Mouse (Mus musculus) CD4-positive helper T cell, adult 2 months (primary cell): ENCODE measurements at regions not wholly inside any gene's neighbourhood (a gene's known extent, or its start where the extent isn't known, plus 50 kb on each side); places are given as distances from the start of the nearest gene placed in this dataset.
A peak's percentile ranks its signal among the peaks of the same experiment; 100 is the strongest.

ENCODE experiments used
- DNase-seq: peaks from one replicate; pipeline ENCODE4 v3.0.0-alpha.2; 2012; ENCODE audit warnings: low read depth, missing footprints, low spot score

- DNase-seq = no peak
Measured at GRCm38 (mm10) chr9:101402544-101403194, 151.1 kb upstream of the Ppp2r3a start.

GRCm38 (mm10) chr9:101401416-101401815 is 149.8 kb upstream of the Ppp2r3a start:
- DNase-seq = no peak

GRCm38 (mm10) chr9:101398858-101399257 is 147.3 kb upstream of the Ppp2r3a start:
- no peak for DNase-seq

- no peak for DNase-seq
Measured at GRCm38 (mm10) chr9:101369380-101369779, 117.8 kb upstream of the Ppp2r3a start.

GRCm38 (mm10) chr9:101356607-101357006 is 105.0 kb upstream of the Ppp2r3a start:
- DNase-seq = no peak

- DNase-seq = no peak
Measured at GRCm38 (mm10) chr9:101348771-101349170, 97.2 kb upstream of the Ppp2r3a start.

GRCm38 (mm10) chr9:101342887-101343286 is 91.3 kb upstream of the Ppp2r3a start:
- DNase-seq = no peak

- no peak for DNase-seq
Measured at GRCm38 (mm10) chr9:101340796-101341465, 89.3 kb upstream of the Ppp2r3a start.

- DNase-seq = no peak
Measured at GRCm38 (mm10) chr9:101329032-101329824, 77.6 kb upstream of the Ppp2r3a start.

- no peak for DNase-seq
Measured at GRCm38 (mm10) chr9:101326961-101327360, 75.4 kb upstream of the Ppp2r3a start.

- DNase-seq = peak; percentile 24
Measured at GRCm38 (mm10) chr9:101314036-101314435, 62.4 kb upstream of the Ppp2r3a start.

GRCm38 (mm10) chr9:101306408-101306935 is 54.9 kb upstream of the Ppp2r3a start:
- DNase-seq = no peak

- DNase-seq = no peak
Measured at GRCm38 (mm10) chr9:101305730-101306129, 54.1 kb upstream of the Ppp2r3a start.
